Mouse (Mus musculus) MEL (cell line): ENCODE results near the gene Srebf2.

Experiments
- CTCF ChIP-seq, 3 experiments: IDR thresholded peaks in 2 of 3; conservative IDR thresholded peaks in 1 of 3; 2 replicates each; pipeline ENCODE4 v1.5.1; 2011 to 2012; ENCODE audit warnings: low read length in 3 of 3, low read depth in 2 of 3, mild to moderate bottlenecking in 2 of 3, improper control_type of control experiment in 1 of 3, inconsistent platforms in 1 of 3, mixed read lengths in 1 of 3, moderate library complexity in 1 of 3; ENCODE audit not compliant: control insufficient read depth in 1 of 3, insufficient read depth in 1 of 3, poor library complexity in 1 of 3, severe bottlenecking in 1 of 3
- ETS1 ChIP-seq: IDR thresholded peaks from 2 replicates; pipeline ENCODE4 v1.6.1; 2012; ENCODE audit warnings: low read depth, mild to moderate bottlenecking, inconsistent platforms, low read length, improper control_type of control experiment, moderate library complexity
- MAX ChIP-seq: IDR thresholded peaks from 2 replicates; pipeline ENCODE4 v1.6.1; 2011; ENCODE audit warnings: low read length, improper control_type of control experiment
- ZNF384 ChIP-seq: IDR thresholded peaks from 2 replicates; pipeline ENCODE4 v1.6.1; 2012; ENCODE audit warnings: low read depth, mild to moderate bottlenecking, inconsistent platforms, low read length, improper control_type of control experiment

DNA sequence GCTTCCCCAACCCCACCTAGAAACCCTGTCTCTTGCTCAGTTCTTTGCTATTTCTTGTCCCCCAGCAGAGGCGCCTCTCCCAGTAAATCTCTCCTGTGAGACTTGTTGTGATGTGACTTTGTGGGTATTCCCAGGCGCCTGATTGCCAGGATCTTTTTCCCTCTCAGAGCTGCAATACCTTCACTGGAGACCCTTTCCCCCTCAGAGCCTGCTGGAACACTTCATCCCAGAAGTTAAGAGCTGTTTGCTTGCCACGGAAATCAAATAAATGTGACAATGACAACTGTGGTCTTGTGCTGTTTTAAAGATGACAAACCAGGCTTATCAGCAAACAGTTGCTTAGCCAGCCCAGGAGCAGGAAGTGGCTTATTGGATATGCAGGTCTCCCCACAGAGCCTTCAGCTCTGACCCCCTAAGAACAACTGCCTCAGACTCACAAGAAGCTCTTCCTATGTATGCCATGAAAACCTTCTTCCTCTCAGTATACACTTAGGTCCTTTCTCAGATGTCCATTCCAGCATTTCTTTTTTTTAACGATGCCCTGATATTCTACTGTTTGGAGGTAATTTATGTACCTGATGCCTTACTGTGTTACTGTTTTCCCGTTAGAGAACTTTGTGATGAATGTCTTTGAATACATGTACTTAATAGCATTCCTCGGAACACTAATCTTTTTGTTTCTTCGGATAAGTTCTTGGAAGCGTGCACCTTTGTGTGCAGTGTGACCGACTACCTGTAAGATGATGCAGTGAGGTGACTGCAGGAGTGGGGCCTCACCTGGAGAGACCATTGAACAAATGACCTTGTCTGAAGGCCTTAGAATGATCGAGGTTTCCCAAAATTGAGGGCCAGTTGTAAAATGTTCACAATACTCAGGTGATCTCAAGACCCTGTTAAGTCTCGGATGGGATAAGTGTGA lies 871 bp upstream of the Srebf2 start:
- peak; percentile 18; the same call in 1 of the 2 replicates for TF ChIP-seq MAX
- peak in 1 of 3 experiments; percentile 11; a peak in 2 of 6 replicates for TF ChIP-seq CTCF (IDR thresholded peaks at IDR 0.05 in 2 of 3, conservative IDR thresholded peaks at IDR 0.05 in 1 of 3; ENCODE audit: control insufficient read depth in 1 of 3, insufficient read depth in 1 of 3, low read depth in 2 of 3, low read length in 3 of 3, poor library complexity in 1 of 3, severe bottlenecking in 1 of 3)
- TF ChIP-seq ETS1: peak; percentile 75
- TF ChIP-seq ZNF384: no peak
